15 mouse cellular contexts compared by ENCODE assay signal in genomic region chr11:19138831-19139230, GRCm38 (mm10).
"Had no signal": no experiment of that assay in that cellular context is flagged by ENCODE, and none has a peak within 500 bp of the region (broad histone marks: within the 10 kb centered on the region; RNA-seq: fewer than 3 reads in every experiment).

No protein-coding gene starts in this region.

- H3K27ac ChIP-seq: gastrocnemius, adult 2 months; heart, embryonic 10.5 days; hindbrain, embryonic 10.5 days; hindbrain, embryonic 12.5 days; hindbrain, embryonic 14.5 days; intestine, embryonic 15.5 days; layer of hippocampus, adult 2 months; left cerebral cortex, adult 2 months; limb, embryonic 10.5 days; limb, embryonic 12.5 days; liver, embryonic 13.5 days had no signal

- H3K4me3 ChIP-seq: gastrocnemius, adult 2 months; heart, embryonic 10.5 days; heart, embryonic 12.5 days; hindbrain, embryonic 10.5 days; hindbrain, embryonic 12.5 days; intestine, embryonic 15.5 days; layer of hippocampus, adult 2 months; left cerebral cortex, adult 2 months; limb, embryonic 10.5 days; limb, embryonic 12.5 days; liver, embryonic 13.5 days had no signal

- H3K9ac ChIP-seq: heart, embryonic 12.5 days; hindbrain, embryonic 12.5 days; hindbrain, embryonic 14.5 days; intestine, embryonic 15.5 days; limb, embryonic 12.5 days; liver, embryonic 13.5 days had no signal

- DNase-seq: liver; liver, embryonic 13.5 days had no signal

- H3K4me1 ChIP-seq: hindbrain, embryonic 10.5 days; intestine, embryonic 15.5 days; limb, embryonic 12.5 days; liver, embryonic 13.5 days had no signal

- H3K27me3 ChIP-seq: heart, embryonic 12.5 days; hindbrain, embryonic 12.5 days; intestine, embryonic 15.5 days; limb, embryonic 12.5 days; liver, embryonic 13.5 days had no signal

- ATAC-seq: inflammation-experienced regulatory T-cells, adult 6 months; intestine, embryonic 15.5 days had no signal

- H3K36me3 ChIP-seq: heart, embryonic 10.5 days; heart, embryonic 12.5 days; hindbrain, embryonic 10.5 days; hindbrain, embryonic 12.5 days; intestine, embryonic 15.5 days; limb, embryonic 10.5 days; limb, embryonic 12.5 days; liver, embryonic 13.5 days had no signal

- H3K9me3 ChIP-seq: heart, embryonic 10.5 days; heart, embryonic 12.5 days; hindbrain, embryonic 10.5 days; hindbrain, embryonic 12.5 days; intestine, embryonic 15.5 days; limb, embryonic 10.5 days; limb, embryonic 12.5 days; liver, embryonic 13.5 days had no signal

- H3K4me2 ChIP-seq: heart, embryonic 12.5 days; hindbrain, embryonic 12.5 days; hindbrain, embryonic 14.5 days; intestine, embryonic 15.5 days; limb, embryonic 12.5 days; liver, embryonic 11.5 days; liver, embryonic 13.5 days had no signal
